23 mouse cellular contexts compared by ENCODE assay signal in the genomic region with DNA sequence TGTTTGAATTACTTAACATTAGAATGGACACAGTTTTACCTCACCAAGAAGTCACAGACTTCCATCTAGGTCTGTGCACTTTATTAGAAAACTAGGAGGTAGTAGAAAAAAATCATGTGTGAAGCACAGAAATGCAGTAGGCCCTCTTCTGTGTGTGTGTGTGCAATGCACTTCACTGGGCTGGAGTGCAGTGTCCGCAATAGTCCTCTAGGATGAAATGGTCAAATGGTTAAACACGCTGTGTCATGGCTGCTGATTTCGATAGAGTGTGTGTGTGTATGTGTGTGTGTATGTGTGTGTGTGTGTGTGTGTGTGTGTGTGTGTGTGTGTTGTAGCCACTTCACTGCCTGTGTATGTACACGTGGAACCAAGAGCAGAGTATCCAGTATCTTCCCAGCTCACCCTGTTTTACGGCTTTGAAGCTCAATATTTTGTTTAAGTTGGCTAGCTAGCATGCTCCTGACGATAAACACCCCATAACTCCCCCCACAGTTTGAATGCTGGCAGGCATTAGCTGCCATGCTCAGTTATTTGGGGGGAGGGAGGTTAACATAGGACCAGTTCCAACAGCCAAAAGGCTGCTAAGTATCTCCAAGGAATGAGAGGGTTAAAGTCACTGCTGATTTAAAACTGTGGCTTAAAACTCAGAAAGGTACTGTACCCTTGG.
"Had no signal": no experiment of that assay in that cellular context is flagged by ENCODE, and none has a peak within 500 bp of the region (broad histone marks: within the 10 kb centered on the region; RNA-seq: fewer than 3 reads in every experiment).

No protein-coding gene starts in this region.

- ATAC-seq: forebrain, embryonic 16.5 days; inflammation-experienced regulatory T-cells, adult 6 months; intestine, embryonic 15.5 days; intestine, postnatal 0 days had no signal

- H3K9ac ChIP-seq: heart, embryonic 12.5 days; hindbrain, embryonic 13.5 days; hindbrain, embryonic 15.5 days; intestine, embryonic 15.5 days had no signal

- H3K27me3 ChIP-seq: heart, embryonic 12.5 days; hindbrain, embryonic 13.5 days; hindbrain, embryonic 15.5 days; intestine, embryonic 15.5 days had no signal

- H3K27ac ChIP-seq: gastrocnemius, adult 2 months; heart, embryonic 10.5 days; hindbrain, embryonic 13.5 days; hindbrain, embryonic 15.5 days; intestine, embryonic 15.5 days; layer of hippocampus, adult 2 months had no signal

- H3K4me3 ChIP-seq: gastrocnemius, adult 2 months; heart, embryonic 10.5 days; heart, embryonic 12.5 days; hindbrain, embryonic 13.5 days; hindbrain, embryonic 15.5 days; intestine, embryonic 15.5 days; layer of hippocampus, adult 2 months had no signal

- H3K36me3 ChIP-seq: heart, embryonic 10.5 days; heart, embryonic 12.5 days; hindbrain, embryonic 13.5 days; hindbrain, embryonic 15.5 days; intestine, embryonic 15.5 days had no signal

- H3K4me2 ChIP-seq: heart, embryonic 12.5 days; hindbrain, embryonic 13.5 days; hindbrain, embryonic 15.5 days; intestine, embryonic 15.5 days; liver, embryonic 11.5 days had no signal

- H3K9me3 ChIP-seq: heart, embryonic 10.5 days; heart, embryonic 12.5 days; hindbrain, embryonic 13.5 days; hindbrain, embryonic 15.5 days; intestine, embryonic 15.5 days had no signal

- H3K4me1 ChIP-seq: heart, embryonic 10.5 days; heart, embryonic 12.5 days; hindbrain, embryonic 13.5 days; hindbrain, embryonic 15.5 days; intestine, embryonic 15.5 days had no signal

- DNase-seq: gastrocnemius, adult 2 months; gastrocnemius, postnatal 10 days; gastrocnemius, postnatal 25 days; heart, adult 18-20 months; heart, postnatal 10 days; heart, postnatal 4 days; kidney, adult 18-20 months; kidney, adult 8-10 months; kidney, postnatal 10 days; kidney, postnatal 25 days; kidney, postnatal 4 days; left cerebral cortex, postnatal 4 days; liver had no signal
